Mouse (Mus musculus): ENCODE measurements around the gene Boll.
"Not testable (repeated sequence)": the region's sequence is repeated elsewhere in the genome, so short reads cannot be mapped to it uniquely, and the experiment has no call there.

The Boll gene

GRCm38 (mm10) chr1:55363044-55363565, at the start of gene Boll:
Gene Boll, minus strand, starts transcription at chr1:55363469.
- DNase-seq: peak; percentile 72

GRCm38 (mm10) chr1:55412569-55412968, 49.3 kb upstream of the Boll start:
- DNase-seq: no peak

- DNase-seq: no peak
Observed at GRCm38 (mm10) chr1:55411079-55411478, 47.8 kb upstream of the Boll start.

- no peak for DNase-seq
Observed at GRCm38 (mm10) chr1:55410670-55411069, 47.4 kb upstream of the Boll start.

DNA sequence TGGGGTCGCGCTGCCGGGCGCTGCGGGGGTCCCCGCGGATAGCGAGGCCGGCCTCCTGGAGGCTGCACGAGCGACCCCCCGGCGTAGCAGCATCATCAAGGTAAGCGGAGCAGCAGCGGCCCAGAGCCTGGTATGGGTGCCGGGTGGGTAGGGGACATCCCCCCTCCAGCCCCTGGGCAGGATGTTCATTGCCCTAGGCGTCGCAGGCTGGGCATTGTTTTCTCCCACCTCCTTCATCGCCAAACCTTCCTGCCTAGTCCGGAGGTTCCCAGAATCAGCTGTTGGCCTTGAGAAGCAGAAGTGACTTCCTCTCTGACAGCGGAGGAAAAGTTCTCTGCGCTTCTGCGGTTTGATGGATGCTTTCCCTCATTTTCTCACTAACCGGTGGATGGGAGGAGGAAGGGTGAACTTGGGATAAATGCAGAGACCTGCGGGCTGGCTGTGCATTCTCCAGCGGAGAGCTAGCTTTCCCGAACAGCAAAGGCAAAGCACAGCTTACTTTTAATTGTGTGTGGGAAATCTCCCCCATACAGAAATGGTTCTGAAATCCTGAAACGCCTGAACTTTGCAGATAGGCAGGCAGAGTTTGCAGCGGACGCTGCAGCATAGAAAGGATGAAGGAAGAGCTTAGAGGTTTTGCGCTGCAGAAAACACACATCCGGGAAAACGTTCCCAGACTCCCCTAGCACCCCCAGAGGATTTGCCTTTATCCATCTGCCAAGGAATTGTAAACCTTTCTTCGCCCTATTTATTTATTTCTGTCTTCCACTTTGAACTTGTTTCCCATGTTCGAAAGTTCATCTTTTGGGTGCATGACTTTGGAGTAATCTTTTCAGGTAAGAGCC, 43.5 kb upstream of the Boll start:
- DNase-seq: peak; percentile 20

GRCm38 (mm10) chr1:55406023-55406413, 42.7 kb upstream of the Boll start:
- DNase-seq: peak; percentile 83

GRCm38 (mm10) chr1:55405272-55406022, 42.2 kb upstream of the Boll start, which contains the start of gene Plcl1:
Gene Plcl1, plus strand, starts transcription at chr1:55405921.
- DNase-seq: peak; percentile 98

DNA sequence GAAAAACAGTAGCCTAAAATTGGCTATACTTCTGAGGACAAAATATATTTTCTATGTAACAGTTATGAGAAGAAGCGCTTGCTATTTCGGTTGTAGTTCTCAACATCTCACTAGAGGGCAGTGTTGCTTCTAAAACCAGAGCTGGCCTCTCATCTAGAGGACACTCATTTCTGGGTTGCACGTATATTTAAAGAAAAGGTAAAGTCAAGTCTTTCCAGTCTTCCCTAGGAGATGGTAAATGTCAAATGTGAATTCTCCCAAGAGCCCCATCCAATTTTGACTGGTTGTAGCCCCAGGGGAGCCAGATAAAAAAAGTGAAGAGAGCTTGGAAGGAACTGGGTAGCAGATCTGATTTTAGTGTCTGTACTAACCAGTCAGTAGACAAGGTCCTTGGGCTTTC, 41.2 kb upstream of the Boll start:
- peak; percentile 85 for DNase-seq

DNA sequence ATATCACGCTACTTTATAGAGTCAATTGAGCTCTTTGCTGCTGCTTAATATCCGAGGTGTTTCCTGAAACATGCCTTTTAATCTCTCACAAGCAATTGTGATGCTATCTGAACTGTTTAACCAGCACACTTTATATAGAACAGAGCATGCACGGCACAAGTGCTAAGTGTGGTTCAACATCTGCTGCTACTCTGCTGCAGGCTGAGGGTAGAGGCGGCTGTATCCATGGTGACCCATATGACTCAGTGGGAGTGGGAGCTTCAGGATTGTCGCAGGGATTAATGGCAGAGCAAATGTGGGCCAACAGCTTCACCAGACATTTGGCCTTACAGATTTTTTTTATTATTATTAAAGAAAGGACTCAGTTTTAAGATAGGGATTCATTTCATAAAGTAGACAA, 36.6 kb upstream of the Boll start:
- DNase-seq: no peak

DNA sequence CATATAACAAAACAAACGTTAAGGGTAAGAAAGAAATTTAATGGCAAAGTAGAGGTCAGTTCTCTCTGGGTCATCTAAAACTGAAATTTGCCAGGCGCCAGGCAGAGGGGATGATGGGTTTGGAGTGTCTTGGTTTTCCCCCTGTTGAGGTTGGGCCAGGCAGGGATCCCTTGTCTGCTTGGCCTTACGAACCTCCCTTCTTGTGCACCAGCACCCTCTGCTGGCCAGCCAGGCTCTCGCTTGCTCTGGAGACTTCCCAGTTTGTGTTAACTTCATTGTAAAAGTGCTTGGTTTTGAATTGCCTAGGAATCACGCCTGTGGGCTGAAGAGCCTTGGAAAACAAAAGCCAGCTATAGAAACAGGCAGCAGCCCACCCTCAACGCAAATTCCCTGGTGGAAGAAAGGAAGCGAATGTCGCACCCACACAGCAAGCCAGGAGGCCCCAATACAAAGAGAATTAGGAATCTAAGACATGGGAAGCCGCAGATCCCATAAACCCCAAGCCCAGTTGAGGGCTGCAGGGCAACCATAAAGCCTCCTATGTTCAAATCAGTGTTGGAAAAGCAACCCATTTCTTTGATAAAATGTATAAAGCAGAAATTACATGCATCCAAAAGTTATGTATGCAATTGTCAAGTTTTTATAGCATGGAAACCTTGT, 20.0 kb upstream of the Boll start:
- DNase-seq: peak; percentile 84

DNA sequence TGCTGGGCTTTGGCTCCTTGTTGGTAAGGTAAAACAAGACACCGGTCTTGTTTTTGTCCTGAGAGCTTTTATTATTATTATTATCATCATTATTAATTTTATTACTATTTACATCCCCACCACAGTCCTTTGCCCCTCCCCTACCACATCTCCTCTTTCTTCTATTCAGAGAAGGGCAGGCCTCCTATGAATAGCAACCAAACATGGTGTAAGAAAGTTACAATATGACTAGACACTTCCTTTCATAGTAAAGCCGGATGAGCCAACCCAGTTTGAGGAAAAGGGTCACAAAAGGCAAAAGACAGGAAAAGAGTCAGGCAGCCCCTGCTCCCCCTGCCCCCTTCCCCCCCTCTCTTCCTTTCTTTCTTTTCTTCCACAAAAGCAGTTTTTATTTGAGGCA, 17.3 kb upstream of the Boll start:
- no peak for DNase-seq

- no peak for DNase-seq
Observed at GRCm38 (mm10) chr1:55372626-55373025, 9.4 kb upstream of the Boll start.

GRCm38 (mm10) chr1:55363586-55363985, 317 bp upstream of the Boll start:
- DNase-seq: peak; percentile 63

- no peak for DNase-seq
Observed at GRCm38 (mm10) chr1:55362634-55363033, 635 bp downstream of the Boll start.

DNA sequence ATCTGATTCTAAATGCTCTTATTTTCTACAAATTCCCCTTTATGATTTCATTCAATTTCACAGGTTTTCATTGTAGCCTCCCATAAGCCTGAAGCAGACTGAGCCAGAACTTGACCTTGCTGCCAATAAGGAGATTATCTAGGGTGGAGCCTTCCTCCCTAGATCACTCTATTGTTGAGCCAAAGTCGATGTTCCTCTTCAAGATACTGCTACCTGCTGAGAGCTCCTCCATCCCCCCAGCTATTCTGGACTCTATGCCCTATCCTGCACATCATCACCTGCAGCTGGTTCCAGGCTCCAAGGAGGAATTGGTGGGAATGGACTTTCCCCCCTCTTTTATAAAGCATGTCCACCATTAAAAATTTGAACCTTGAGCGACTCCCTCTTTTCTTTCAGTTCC, 11.4 kb downstream of the Boll start:
- not testable (repeated sequence) for DNase-seq

GRCm38 (mm10) chr1:55325496-55325895, 37.8 kb downstream of the Boll start:
- peak; percentile 68 for DNase-seq

GRCm38 (mm10) chr1:55301077-55301476, 62.2 kb downstream of the Boll start:
- DNase-seq: peak; percentile 33

- no peak for DNase-seq
Observed at GRCm38 (mm10) chr1:55279081-55279480, 84.2 kb downstream of the Boll start.

- no peak for DNase-seq
Observed at GRCm38 (mm10) chr1:55265447-55265846, 97.8 kb downstream of the Boll start.

- DNase-seq: no peak
Observed at GRCm38 (mm10) chr1:55264385-55264784, 98.9 kb downstream of the Boll start.

- DNase-seq: no peak
Observed at GRCm38 (mm10) chr1:55246374-55246773, 116.9 kb downstream of the Boll start.

GRCm38 (mm10) chr1:55239237-55239636, 124.0 kb downstream of the Boll start:
- DNase-seq: peak; percentile 66

- no peak for DNase-seq
Observed at GRCm38 (mm10) chr1:55238496-55238895, 124.8 kb downstream of the Boll start.

All from kidney, adult 9 months (tissue).